In genomic region chr9:108189488-108189786, GRCm38 (mm10) we compare ENCODE assay signal across 9 mouse cellular contexts. TPM values are rescaled to one million over a fixed set of nuclear protein-coding genes. Genes with fewer than 3 reads are reported as not detected.
A peak's percentile ranks its signal among the peaks of the same experiment; 100 is the strongest.
DNase-seq lines count a peak whose midpoint lies in the region; ATAC-seq and TF ChIP-seq lines count a peak whose summit lies in the region.
"Had no signal": no experiment of that assay in that cellular context is flagged by ENCODE, and none has a peak within 500 bp of the region (broad histone marks: within the 10 kb centered on the region; RNA-seq: fewer than 3 reads in every experiment).

No protein-coding gene starts in this region.

- TF ChIP-seq EP300 in stomach, postnatal 0 days (optimal IDR thresholded peaks at IDR 0.05) = no peak

- peaks cover 19% of the 10 kb centered on the region; the same call in 1 of the 2 replicates for H3K4me1 ChIP-seq in cerebellum, adult 2 months (ENCODE audit: control insufficient read depth, insufficient read depth, low read length)
- H3K4me1 ChIP-seq in lung, embryonic 15.5 days = peaks cover 6% of the 10 kb centered on the region
- peaks cover 9% of the 10 kb centered on the region for H3K4me1 ChIP-seq in liver, embryonic 13.5 days (replicated peaks)
- H3K4me1 ChIP-seq in stomach, postnatal 0 days (replicated peaks; ENCODE audit: control insufficient read depth, insufficient read depth) = no peaks in the 10 kb centered on the region

- no peak overlapping the region for H3K9ac ChIP-seq in lung, embryonic 15.5 days
- no peak overlapping the region for H3K9ac ChIP-seq in liver, embryonic 13.5 days
- no peak overlapping the region for H3K9ac ChIP-seq in stomach, postnatal 0 days (ENCODE audit: low read length)

- ATAC-seq in lung, embryonic 15.5 days (ENCODE audit: borderline replicate concordance, extremely low read depth, low FRiP score, low TSS enrichment) = no peak
- ATAC-seq in liver, embryonic 13.5 days (ENCODE audit: low read depth) = 0 out of 2 replicates have a peak, but pooled peaks have one; percentile 15
- no peak for ATAC-seq in stomach, postnatal 0 days (ENCODE audit: low FRiP score, low TSS enrichment)
- ATAC-seq: activated CD4-positive, CD25-positive, alpha-beta regulatory T cell, adult 4 months had no signal

- H3K9me3 ChIP-seq in lung, embryonic 15.5 days = no peaks in the 10 kb centered on the region
- H3K9me3 ChIP-seq in liver, embryonic 13.5 days (replicated peaks) = no peaks in the 10 kb centered on the region
- no peaks in the 10 kb centered on the region for H3K9me3 ChIP-seq in stomach, postnatal 0 days (ENCODE audit: control insufficient read depth, low read length)

- peak overlapping the region; percentile 67 for H3K27ac ChIP-seq in cerebellum, adult 2 months (ENCODE audit: insufficient read depth, low read length)
- no peak overlapping the region for H3K27ac ChIP-seq in lung, embryonic 15.5 days
- no peak overlapping the region for H3K27ac ChIP-seq in liver, embryonic 13.5 days
- H3K27ac ChIP-seq in stomach, postnatal 0 days (replicated peaks) = no peak overlapping the region

- no peaks in the 10 kb centered on the region for H3K27me3 ChIP-seq in cerebellum, adult 2 months (ENCODE audit: control insufficient read depth, insufficient read depth, low read length)
- peaks cover 35% of the 10 kb centered on the region for H3K27me3 ChIP-seq in lung, embryonic 15.5 days
- H3K27me3 ChIP-seq in liver, embryonic 13.5 days = peaks cover 80% of the 10 kb centered on the region
- H3K27me3 ChIP-seq in stomach, postnatal 0 days (ENCODE audit: control insufficient read depth, insufficient read depth, low read length) = 0 out of 2 replicates have a peak, but pooled peaks cover 2% of the 10 kb centered on the region

- no peak for TF ChIP-seq CTCF in cerebellum, adult 2 months (IDR thresholded peaks at IDR 0.05; ENCODE audit: borderline replicate concordance, insufficient read depth, low read depth, low read length)
- TF ChIP-seq CTCF in stomach, postnatal 0 days (IDR thresholded peaks at IDR 0.05; ENCODE audit: low read depth) = no peak

- peak overlapping the region; percentile 98 for H3K4me2 ChIP-seq in lung, embryonic 15.5 days
- H3K4me2 ChIP-seq in liver, embryonic 13.5 days = peak overlapping the region; percentile 83; the same call in 1 of the 2 replicates
- peak overlapping the region; percentile 95 for H3K4me2 ChIP-seq in stomach, postnatal 0 days (replicated peaks; ENCODE audit: low read depth)

- H3K36me3 ChIP-seq in lung, embryonic 15.5 days = no peaks in the 10 kb centered on the region
- H3K36me3 ChIP-seq in liver, embryonic 13.5 days = no peaks in the 10 kb centered on the region
- H3K36me3 ChIP-seq in stomach, postnatal 0 days (ENCODE audit: control insufficient read depth, insufficient read depth, low read length) = no peaks in the 10 kb centered on the region

- H3K4me3 ChIP-seq in cerebellum, adult 2 months (replicated peaks; ENCODE audit: insufficient read depth, low read depth, low read length) = peak overlapping the region; percentile 94
- peak overlapping the region; percentile 53 for H3K4me3 ChIP-seq in lung, embryonic 15.5 days
- H3K4me3 ChIP-seq in liver, embryonic 13.5 days (replicated peaks) = 0 out of 2 replicates have a peak overlapping the region, but pooled peaks have one; percentile 63
- H3K4me3 ChIP-seq in stomach, postnatal 0 days (ENCODE audit: low read depth, low read length) = peak overlapping the region; percentile 52

- WGBS in cerebellum, adult 2 months = 7% methylated on average over 5 of the region's 5 CpGs
- WGBS in lung, embryonic 15.5 days = 37% methylated on average over 5 of the region's 5 CpGs
- 35% methylated on average over 5 of the region's 5 CpGs for WGBS in liver, embryonic 13.5 days (ENCODE audit: insufficient replicate concordance)
- WGBS in stomach, postnatal 0 days = 38% methylated on average over 5 of the region's 5 CpGs

- DNase-seq in cerebellum, adult 2 months = no peak
- no peak for DNase-seq in cerebellum, adult 8-10 months
- DNase-seq in lung, postnatal 4 days = no peak
- no peak for DNase-seq in liver, embryonic 13.5 days
- DNase-seq in stomach, postnatal 0 days (ENCODE audit: low spot score) = no peak
- no peak for DNase-seq in c-Kit-positive CD71-positive TER-119-positive erythroid progenitor cells, embryonic 14.5 days (ENCODE audit: low spot score)
- DNase-seq in adrenal gland, postnatal 36 days = no peak

- no peak; the same call in 1 of the 2 replicates for TF ChIP-seq POLR2A in cerebellum, adult 2 months (IDR thresholded peaks at IDR 0.05; ENCODE audit: borderline replicate concordance, insufficient read depth, low read length)

RNA-seq across cellular contexts. Expression of gene Bsn, which starts 0.7 kb away (rescaled TPM):
- polyA plus RNA-seq in cerebellum, adult 2 months (2012; rRNA removed) = 70.0 and 77.6 TPM in 2 replicates
- 0.19 and 0.34 TPM in 2 replicates for polyA plus RNA-seq in lung, embryonic 15.5 days (2015; fragmentation: Nextera tagmentation; extraction: Ambion mirVana)
- 2.3 and 2.5 TPM in 2 replicates for polyA plus RNA-seq in liver, embryonic 13.5 days (2015; fragmentation: Nextera tagmentation; extraction: Ambion mirVana)
- polyA plus RNA-seq in stomach, postnatal 0 days (2015; fragmentation: Nextera tagmentation; extraction: Ambion mirVana) = 1.6 and 2.0 TPM in 2 replicates
- total RNA-seq in adrenal gland, postnatal 36 days (2021) = 1 to 10 TPM; 3.2 to 4.3 TPM

Comparison
In these comparisons a context has a peak if more than half of its experiments do, and no peak if none do; other contexts are left out.
1. RNA of gene Bsn, which starts 0.7 kb away (polyA plus RNA-seq): 70.0 to 77.6 TPM in cerebellum, adult 2 months; 2.3 to 2.5 TPM in liver, embryonic 13.5 days, 1.6 to 2.0 TPM in stomach, postnatal 0 days and 0.19 to 0.34 TPM in lung, embryonic 15.5 days; every median in the first group is over 10 times any median in the second.
2. Peak in every context shown above with its lines, with median percentiles within 50 percentile points of each other: H3K4me3 ChIP-seq and H3K4me2 ChIP-seq.